Comparison of ENCODE assay signal across 17 mouse cellular contexts in the genomic region with DNA sequence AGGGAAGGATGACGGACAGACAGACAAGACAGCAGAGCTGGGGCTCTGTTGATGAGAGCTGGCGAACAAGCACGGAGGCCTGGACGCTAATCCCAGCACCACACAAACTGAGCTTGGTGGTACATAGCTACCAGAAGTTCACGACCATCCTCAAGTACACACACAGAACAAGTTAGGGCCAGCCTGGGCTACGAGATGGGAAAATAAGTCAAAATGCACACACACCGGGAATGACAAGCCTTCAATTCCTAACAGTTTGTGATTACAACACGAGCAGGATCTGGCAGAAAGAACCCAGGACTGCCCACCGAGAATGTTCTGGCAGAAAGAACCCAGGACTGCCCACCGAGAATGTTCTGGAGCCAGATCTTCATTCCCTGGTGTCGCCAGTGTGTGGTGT. TPM values are rescaled to one million over a fixed set of nuclear protein-coding genes. Genes with fewer than 3 reads are reported as not detected.
DNase-seq lines count a peak whose midpoint lies in the region; ATAC-seq and TF ChIP-seq lines count a peak whose summit lies in the region.
"Had no signal": no experiment of that assay in that cellular context is flagged by ENCODE, and none has a peak within 500 bp of the region (broad histone marks: within the 10 kb centered on the region; RNA-seq: fewer than 3 reads in every experiment).

No protein-coding gene starts in this region.

- ATAC-seq in hindbrain, postnatal 0 days = no peak

- DNase-seq in frontal cortex, postnatal 10 days (ENCODE audit: low spot score in 2 of 2) = peak; percentile 3
- DNase-seq in frontal cortex, adult 2 months (ENCODE audit: extremely low spot score in 1 of 2, low spot score in 1 of 2) = no peak
- peak; percentile 4 for DNase-seq in layer of hippocampus, adult 11-12 months (ENCODE audit: low spot score)
- DNase-seq in layer of hippocampus, adult 18-20 months (ENCODE audit: low spot score in 2 of 2) = no peak
- DNase-seq in urinary bladder, adult 2 months (ENCODE audit: low spot score) = peak; percentile 14
- DNase-seq in urinary bladder, postnatal 36 days (ENCODE audit: low spot score in 2 of 2) = no peak
- DNase-seq in embryo, embryonic 9.5 days (ENCODE audit: extremely low spot score) = no peak
- DNase-seq in hindbrain, postnatal 0 days (ENCODE audit: low spot score) = no peak

- no peaks in the 10 kb centered on the region for H3K9me3 ChIP-seq in hindbrain, postnatal 0 days (ENCODE audit: low read length)
- H3K9me3 ChIP-seq: embryonic facial prominence, embryonic 13.5 days; forebrain, embryonic 10.5 days; G1E; heart, embryonic 13.5 days; limb, embryonic 10.5 days; midbrain, embryonic 10.5 days had no signal

- H3K4me2 ChIP-seq in hindbrain, postnatal 0 days (ENCODE audit: low read depth, low read length) = no peak overlapping the region
- H3K4me2 ChIP-seq: embryonic facial prominence, embryonic 13.5 days; heart, embryonic 13.5 days; hindbrain, embryonic 14.5 days had no signal

- H3K27ac ChIP-seq in hindbrain, postnatal 0 days = no peak overlapping the region
- H3K27ac ChIP-seq: embryonic facial prominence, embryonic 13.5 days; hindbrain, embryonic 14.5 days; liver, embryonic 14.5 days had no signal

- H3K4me1 ChIP-seq in hindbrain, postnatal 0 days (ENCODE audit: insufficient read depth, low read length) = 0 out of 2 replicates have a peak, but pooled peaks cover 11% of the 10 kb centered on the region

- no peak overlapping the region for H3K9ac ChIP-seq in hindbrain, postnatal 0 days (replicated peaks; ENCODE audit: low read length)
- H3K9ac ChIP-seq: embryonic facial prominence, embryonic 13.5 days; hindbrain, embryonic 14.5 days; liver, embryonic 14.5 days had no signal

- no peak overlapping the region for H3K4me3 ChIP-seq in hindbrain, postnatal 0 days (ENCODE audit: low read length)
- H3K4me3 ChIP-seq: embryonic facial prominence, embryonic 13.5 days; forebrain, embryonic 10.5 days; heart, embryonic 13.5 days; limb, embryonic 10.5 days; midbrain, embryonic 10.5 days; myocyte had no signal

- no peaks in the 10 kb centered on the region for H3K36me3 ChIP-seq in hindbrain, postnatal 0 days (ENCODE audit: insufficient read depth, low read length)
- H3K36me3 ChIP-seq: G1E had no signal

- 93% methylated on average over 11 of the region's 11 CpGs for WGBS in hindbrain, postnatal 0 days

- no peak for TF ChIP-seq CTCF in hindbrain, postnatal 0 days (IDR thresholded peaks at IDR 0.05; ENCODE audit: low read depth)

- no peaks in the 10 kb centered on the region for H3K27me3 ChIP-seq in hindbrain, postnatal 0 days (ENCODE audit: insufficient read depth, low read length)
- H3K27me3 ChIP-seq: embryonic facial prominence, embryonic 13.5 days; heart, embryonic 13.5 days had no signal

RNA-seq across cellular contexts. Expression of a gene that starts 51.0 kb away (rescaled TPM):
- 37.8 and 38.8 TPM in 2 replicates for polyA plus RNA-seq in frontal cortex, adult 2 months (2012; rRNA removed)
- 10 to 100 TPM; 43.7 to 44.5 TPM for total RNA-seq in layer of hippocampus, adult 18-20 months (2021)
- polyA plus RNA-seq in urinary bladder, adult 2 months (2012; rRNA removed) = 12.6 and 28.4 TPM in 2 replicates
- 60.5 and 67.5 TPM in 2 replicates for total RNA-seq in hindbrain, postnatal 0 days (2014; rRNA removed)
- 28.9 and 31.5 TPM in 2 replicates for polyA plus RNA-seq in hindbrain, postnatal 0 days (2015; fragmentation: Nextera tagmentation; extraction: Ambion mirVana)

RNA-seq across cellular contexts. Expression of a gene that starts 57.6 kb away (rescaled TPM):
- polyA plus RNA-seq in frontal cortex, adult 2 months (2012; rRNA removed) = 1.7 and 2.0 TPM in 2 replicates
- 1 to 10 TPM in 1 of 2 experiments, under 1 TPM in 1; 0.79 to 1.2 TPM for total RNA-seq in layer of hippocampus, adult 18-20 months (2021)
- 98.4 and 106 TPM in 2 replicates for polyA plus RNA-seq in urinary bladder, adult 2 months (2012; rRNA removed)
- 3.2 and 7.7 TPM in 2 replicates for total RNA-seq in hindbrain, postnatal 0 days (2014; rRNA removed)
- polyA plus RNA-seq in hindbrain, postnatal 0 days (2015; fragmentation: Nextera tagmentation; extraction: Ambion mirVana) = 4.1 and 4.4 TPM in 2 replicates
- total RNA-seq: G1E had no signal
- polyA plus RNA-seq: G1E had no signal

Comparison
In these comparisons a context has a peak if more than half of its experiments do, and no peak if none do; other contexts are left out.
1. DNase-seq: peak in frontal cortex, postnatal 10 days (2 of 2), layer of hippocampus, adult 11-12 months (single experiment) and urinary bladder, adult 2 months (single experiment); none in frontal cortex, adult 2 months (0 of 2), layer of hippocampus, adult 18-20 months (0 of 2), urinary bladder, postnatal 36 days (0 of 2), embryo, embryonic 9.5 days (single experiment) and hindbrain, postnatal 0 days (single experiment).
2. RNA of a gene that starts 57.6 kb away (polyA plus RNA-seq): 98.4 to 106 TPM in urinary bladder, adult 2 months; 4.1 to 4.4 TPM in hindbrain, postnatal 0 days and 1.7 to 2.0 TPM in frontal cortex, adult 2 months; every median in the first group is over 10 times any median in the second.